In genomic region chr15:84577019-84577418, GRCm38 (mm10) we compare ENCODE assay signal across 19 mouse cellular contexts. TPM values are rescaled to one million over a fixed set of nuclear protein-coding genes. Genes with fewer than 3 reads are reported as not detected.
A peak's percentile ranks its signal among the peaks of the same experiment; 100 is the strongest.
DNase-seq lines count a peak whose midpoint lies in the region; ATAC-seq and TF ChIP-seq lines count a peak whose summit lies in the region.
"Had no signal": no experiment of that assay in that cellular context is flagged by ENCODE, and none has a peak within 500 bp of the region (broad histone marks: within the 10 kb centered on the region; RNA-seq: fewer than 3 reads in every experiment).

No protein-coding gene starts in this region.

- no peak for TF ChIP-seq EP300 in CH12.LX (IDR thresholded peaks at IDR 0.05; ENCODE audit: low read length)

- TF ChIP-seq CTCF in hindbrain, postnatal 0 days (IDR thresholded peaks at IDR 0.05; ENCODE audit: low read depth): no peak
- no peak for TF ChIP-seq CTCF in CH12.LX (conservative IDR thresholded peaks at IDR 0.05 in 1 of 2, IDR thresholded peaks at IDR 0.05 in 1 of 2; ENCODE audit: low read depth in 2 of 2, low read length in 2 of 2)
- no peak for TF ChIP-seq CTCF in spleen, adult 2 months (IDR thresholded peaks at IDR 0.05; ENCODE audit: extremely low read depth, insufficient read depth, insufficient read length, insufficient replicate concordance)

- no peaks in the 10 kb centered on the region for H3K27me3 ChIP-seq in hindbrain, embryonic 11.5 days (ENCODE audit: control insufficient read depth, insufficient read depth, low read length)
- no peaks in the 10 kb centered on the region for H3K27me3 ChIP-seq in hindbrain, postnatal 0 days (ENCODE audit: insufficient read depth, low read length)
- peaks cover 42% of the 10 kb centered on the region for H3K27me3 ChIP-seq in CH12.LX (replicated peaks)
- no peaks in the 10 kb centered on the region for H3K27me3 ChIP-seq in spleen, adult 2 months (ENCODE audit: control insufficient read depth, insufficient read depth, low read length)
- H3K27me3 ChIP-seq: heart, embryonic 13.5 days; hindbrain, embryonic 12.5 days; intestine, embryonic 15.5 days; kidney, embryonic 15.5 days; limb, embryonic 15.5 days; neural tube, embryonic 13.5 days had no signal

- dilution Hi-C loops in CH12.LX (cut with MboI; ENCODE audit: extremely low pct_ligation_motif_present, extremely low pct_unique_long_range_greater_than_20kb, low sequenced_read_pairs): no loop called here

- ATAC-seq in hindbrain, embryonic 11.5 days (ENCODE audit: low FRiP score): no peak
- no peak for ATAC-seq in hindbrain, postnatal 0 days
- ATAC-seq: intestine, embryonic 15.5 days; midbrain, embryonic 16.5 days had no signal

- no peak overlapping the region for H3K4me3 ChIP-seq in hindbrain, embryonic 11.5 days (ENCODE audit: low read depth, low read length)
- H3K4me3 ChIP-seq in hindbrain, postnatal 0 days (ENCODE audit: low read length): no peak overlapping the region
- no peak overlapping the region for H3K4me3 ChIP-seq in CH12.LX (replicated peaks in 1 of 3; ENCODE audit: low read depth in 2 of 3, low read length in 2 of 3, poor library complexity in 1 of 3)
- no peak overlapping the region for H3K4me3 ChIP-seq in spleen, adult 2 months (ENCODE audit: extremely low read depth, insufficient read depth, insufficient read length)
- H3K4me3 ChIP-seq: heart, embryonic 13.5 days; hindbrain, embryonic 12.5 days; intestine, embryonic 15.5 days; kidney, embryonic 15.5 days; limb, embryonic 15.5 days; neural tube, embryonic 13.5 days had no signal

- WGBS in hindbrain, embryonic 11.5 days: 55% methylated on average over 4 of the region's 4 CpGs
- WGBS in hindbrain, postnatal 0 days: 30% methylated on average over 4 of the region's 4 CpGs
- 18% methylated on average over 4 of the region's 4 CpGs for WGBS in spleen, adult 2 months

- H3K4me1 ChIP-seq in hindbrain, embryonic 11.5 days (replicated peaks; ENCODE audit: control insufficient read depth, insufficient read depth, low read length): no peaks in the 10 kb centered on the region
- H3K4me1 ChIP-seq in hindbrain, postnatal 0 days (ENCODE audit: insufficient read depth, low read length): peaks cover 4% of the 10 kb centered on the region
- peaks cover 4 to 8% of the 10 kb centered on the region in 2 experiments; a peak in 3 of 4 replicates for H3K4me1 ChIP-seq in CH12.LX (ENCODE audit: control insufficient read depth in 1 of 2, insufficient read depth in 2 of 2)
- H3K4me1 ChIP-seq in spleen, adult 2 months (ENCODE audit: control insufficient read depth, insufficient read depth, insufficient read length): peaks cover 6% of the 10 kb centered on the region
- H3K4me1 ChIP-seq: heart, embryonic 13.5 days; intestine, embryonic 15.5 days; kidney, embryonic 15.5 days; limb, embryonic 15.5 days had no signal

- no peak overlapping the region for H3K27ac ChIP-seq in hindbrain, embryonic 11.5 days (ENCODE audit: low read depth, low read length)
- no peak overlapping the region for H3K27ac ChIP-seq in hindbrain, postnatal 0 days
- no peak overlapping the region for H3K27ac ChIP-seq in CH12.LX (ENCODE audit: insufficient read depth, low read depth)
- H3K27ac ChIP-seq in spleen, adult 2 months (ENCODE audit: insufficient read depth, low read length): peak overlapping the region; percentile 80
- H3K27ac ChIP-seq: heart, embryonic 13.5 days; hindbrain, embryonic 12.5 days; intestine, embryonic 15.5 days; kidney, embryonic 15.5 days; limb, embryonic 15.5 days; neural tube, embryonic 13.5 days had no signal

- H3K9ac ChIP-seq in hindbrain, embryonic 11.5 days (ENCODE audit: low read depth, low read length): no peak overlapping the region
- no peak overlapping the region for H3K9ac ChIP-seq in hindbrain, postnatal 0 days (replicated peaks; ENCODE audit: low read length)
- no peak overlapping the region for H3K9ac ChIP-seq in CH12.LX (ENCODE audit: insufficient read depth, low read depth)
- H3K9ac ChIP-seq: heart, embryonic 13.5 days; hindbrain, embryonic 12.5 days; intestine, embryonic 15.5 days; kidney, embryonic 15.5 days; limb, embryonic 15.5 days; neural tube, embryonic 13.5 days had no signal

- TF ChIP-seq RAD21 in CH12.LX (IDR thresholded peaks at IDR 0.05; ENCODE audit: low read depth, low read length): no peak

- H3K9me3 ChIP-seq in hindbrain, embryonic 11.5 days (ENCODE audit: control insufficient read depth, low read length): no peaks in the 10 kb centered on the region
- no peaks in the 10 kb centered on the region for H3K9me3 ChIP-seq in hindbrain, postnatal 0 days (ENCODE audit: low read length)
- peaks cover 12% of the 10 kb centered on the region for H3K9me3 ChIP-seq in CH12.LX (replicated peaks; ENCODE audit: low read length)
- H3K9me3 ChIP-seq: intestine, embryonic 15.5 days; kidney, embryonic 15.5 days; limb, embryonic 15.5 days; neural tube, embryonic 13.5 days had no signal

- H3K36me3 ChIP-seq in hindbrain, embryonic 11.5 days (ENCODE audit: control insufficient read depth, insufficient read depth, low read length): no peaks in the 10 kb centered on the region
- no peaks in the 10 kb centered on the region for H3K36me3 ChIP-seq in hindbrain, postnatal 0 days (ENCODE audit: insufficient read depth, low read length)
- no peaks in the 10 kb centered on the region for H3K36me3 ChIP-seq in CH12.LX (replicated peaks in 1 of 2; ENCODE audit: control insufficient read depth in 1 of 2, insufficient read depth in 1 of 2, low read length in 1 of 2)
- H3K36me3 ChIP-seq in spleen, adult 2 months (ENCODE audit: control insufficient read depth, insufficient read depth, low read length): no peaks in the 10 kb centered on the region
- H3K36me3 ChIP-seq: G1E; heart, embryonic 13.5 days; hindbrain, embryonic 12.5 days; intestine, embryonic 15.5 days; kidney, embryonic 15.5 days; limb, embryonic 15.5 days; neural tube, embryonic 13.5 days had no signal

- TF ChIP-seq POLR2A in CH12.LX (IDR thresholded peaks at IDR 0.05; ENCODE audit: low read depth, low read length): no peak
- TF ChIP-seq POLR2A in spleen, adult 2 months (IDR thresholded peaks at IDR 0.05; ENCODE audit: low read depth, low read length): no peak

- H3K4me2 ChIP-seq in hindbrain, embryonic 11.5 days (replicated peaks; ENCODE audit: low read depth, low read length): no peak overlapping the region
- H3K4me2 ChIP-seq in hindbrain, postnatal 0 days (ENCODE audit: low read depth, low read length): no peak overlapping the region
- H3K4me2 ChIP-seq in CH12.LX (ENCODE audit: insufficient read depth, low read depth, poor library complexity, severe bottlenecking): 0 out of 2 replicates have a peak overlapping the region, but pooled peaks have one; percentile 5
- H3K4me2 ChIP-seq: heart, embryonic 13.5 days; hindbrain, embryonic 12.5 days; intestine, embryonic 15.5 days; kidney, embryonic 15.5 days; limb, embryonic 15.5 days; neural tube, embryonic 13.5 days had no signal

- in situ Hi-C loops in CH12.LX (cut with MboI; ENCODE audit: low pct_ligation_motif_present, low pct_unique_long_range_greater_than_20kb, low sequenced_read_pairs): no loop called here

- peak; percentile 27 for DNase-seq in hindbrain, embryonic 11.5 days (ENCODE audit: low spot score)
- no peak for DNase-seq in hindbrain, postnatal 0 days (ENCODE audit: low spot score)
- peak; percentile 26 for DNase-seq in CH12.LX (ENCODE audit: extremely low read depth)
- DNase-seq in spleen, adult 2 months (ENCODE audit: low read depth in 1 of 2, low spot score in 2 of 2): peak; percentile 58 to 62
- DNase-seq in thymus, postnatal 10 days (ENCODE audit: low spot score in 2 of 2): peak; percentile 71 to 81
- DNase-seq in layer of hippocampus, adult 18-20 months (ENCODE audit: low spot score in 2 of 2): no peak
- DNase-seq in gastrocnemius, postnatal 4 days (ENCODE audit: low spot score in 2 of 2): no peak
- DNase-seq in gastrocnemius, postnatal 10 days: no peak
- DNase-seq: adrenal gland, adult 8-10 months; cerebellum, postnatal 14 days; lung, adult 2 months had no signal

- H3K79me2 ChIP-seq in CH12.LX (replicated peaks; ENCODE audit: control insufficient read depth, extremely low read depth, insufficient read depth, poor library complexity, severe bottlenecking): no peaks in the 10 kb centered on the region

TF ChIP-seq in CH12.LX, 34 proteins besides CTCF, POLR2A, EP300 and RAD21 (continues in another document):
- TF ChIP-seq USF1 (IDR thresholded peaks at IDR 0.05; ENCODE audit: low read depth, low read length): no peak
- no peak for TF ChIP-seq POLR2AphosphoS2 (IDR thresholded peaks at IDR 0.05; ENCODE audit: low read depth, low read length)
- no peak for TF ChIP-seq CHD2 (IDR thresholded peaks at IDR 0.05; ENCODE audit: low read length)
- TF ChIP-seq MXI1 (IDR thresholded peaks at IDR 0.05; ENCODE audit: low read depth, low read length): no peak
- no peak for TF ChIP-seq IRF4 (IDR thresholded peaks at IDR 0.05; ENCODE audit: low read depth, low read length)
- no peak for TF ChIP-seq TCF12 (IDR thresholded peaks at IDR 0.05; ENCODE audit: low read depth, low read length)
- no peak for TF ChIP-seq BHLHE40 (IDR thresholded peaks at IDR 0.05; ENCODE audit: low read depth, low read length)
- no peak for TF ChIP-seq HCFC1 (IDR thresholded peaks at IDR 0.05; ENCODE audit: low read depth, low read length)
- TF ChIP-seq SMC3 (IDR thresholded peaks at IDR 0.05; ENCODE audit: low read depth, low read length): no peak
- TF ChIP-seq CHD1 (IDR thresholded peaks at IDR 0.05; ENCODE audit: low read depth, low read length): no peak
- TF ChIP-seq MEF2A (IDR thresholded peaks at IDR 0.05; ENCODE audit: borderline replicate concordance, low read depth, low read length): no peak
- no peak for TF ChIP-seq ELF1 (IDR thresholded peaks at IDR 0.05; ENCODE audit: low read depth, low read length)
- no peak for TF ChIP-seq MAZ (IDR thresholded peaks at IDR 0.05; ENCODE audit: low read depth, low read length)
- no peak for TF ChIP-seq JUN (IDR thresholded peaks at IDR 0.05; ENCODE audit: insufficient read depth, low read depth, low read length)
- TF ChIP-seq ZC3H11A (IDR thresholded peaks at IDR 0.05; ENCODE audit: low read depth, low read length): no peak
- no peak for TF ChIP-seq MYC (IDR thresholded peaks at IDR 0.05; ENCODE audit: low read depth, low read length)
- no peak for TF ChIP-seq ZKSCAN1 (IDR thresholded peaks at IDR 0.05; ENCODE audit: borderline replicate concordance, low read depth, low read length)

RNA-seq across cellular contexts. Expression of gene Rtl6, which starts 19.4 kb away (rescaled TPM):
- polyA plus RNA-seq in hindbrain, embryonic 11.5 days (2014; fragmentation: Nextera tagmentation; extraction: Ambion mirVana): 13.0 and 18.5 TPM in 2 replicates
- total RNA-seq in hindbrain, postnatal 0 days (2014; rRNA removed): 77.9 and 80.7 TPM in 2 replicates
- polyA plus RNA-seq in hindbrain, postnatal 0 days (2015; fragmentation: Nextera tagmentation; extraction: Ambion mirVana): 39.1 and 39.9 TPM in 2 replicates
- not detected in 2 replicates for total RNA-seq in CH12.LX (2012; rRNA removed)
- total RNA-seq in CH12.LX (2014; rRNA removed): 0.04 TPM in 1 of 2 replicates, not detected in the other
- not detected in 2 replicates for polyA plus RNA-seq in CH12.LX (2012; ENCODE audit: insufficient read length, low read depth)
- 9.0 and 11.8 TPM in 2 replicates for polyA plus RNA-seq in spleen, adult 2 months (2012; rRNA removed)
- total RNA-seq in layer of hippocampus, adult 18-20 months (2021): 10 to 100 TPM; 53.3 to 56.8 TPM
- 1 to 10 TPM; 8.1 to 9.7 TPM for total RNA-seq in gastrocnemius, postnatal 4 days (2021)
- 1 to 10 TPM; 5.0 to 6.7 TPM for total RNA-seq in gastrocnemius, postnatal 10 days (2021)
- polyA plus RNA-seq: G1E had no signal

Comparison
In these comparisons a context has a peak if more than half of its experiments do, and no peak if none do; other contexts are left out.
1. DNase-seq: peak in hindbrain, embryonic 11.5 days (single experiment), CH12.LX (single experiment), spleen, adult 2 months (2 of 2) and thymus, postnatal 10 days (2 of 2); none in hindbrain, postnatal 0 days (single experiment), layer of hippocampus, adult 18-20 months (0 of 2), gastrocnemius, postnatal 4 days (0 of 2) and gastrocnemius, postnatal 10 days (single experiment).
2. RNA of gene Rtl6, which starts 19.4 kb away (total RNA-seq): 77.9 to 80.7 TPM in hindbrain, postnatal 0 days, 53.3 to 56.8 TPM in layer of hippocampus, adult 18-20 months, 8.1 to 9.7 TPM in gastrocnemius, postnatal 4 days and 5.0 to 6.7 TPM in gastrocnemius, postnatal 10 days; 0.04 TPM in CH12.LX; every median in the first group is over 4 times any median in the second.